Mouse (Mus musculus): ENCODE measurements around the gene 4930438A08Rik. TPM values are rescaled to one million over a fixed set of nuclear protein-coding genes. Genes with fewer than 3 reads are reported as not detected.

4930438A08Rik gene
- polyA plus RNA-seq, 1 experiment from 2014 or later: not detected

- Histone ChIP-seq H3K9me3 (no peaks in the 10 kb centered on the region), H3K4me1 (peaks cover 3% of the 10 kb centered on the region; the same call in 1 of the 2 replicates), H3K36me3 (peaks cover 67% of the 10 kb centered on the region), H3K4me3 (no peak overlapping the region), H3K27ac (no peak overlapping the region), H3K27me3 (ENCODE audit: insufficient read depth, poor library complexity, severe bottlenecking) (no peaks in the 10 kb centered on the region)
- 78% methylated on average over 17 of the region's 17 CpGs for WGBS
- no peak for DNase-seq (ENCODE audit: low spot score)
Measured at GRCm38 (mm10) chr11:58316344-58316743, 41.7 kb downstream of the 4930438A08Rik start.

GRCm38 (mm10) chr11:58316768-58317390 is 42.3 kb downstream of the 4930438A08Rik start:
- Histone ChIP-seq H3K9me3 (no peaks in the 10 kb centered on the region), H3K27me3 (ENCODE audit: insufficient read depth, poor library complexity, severe bottlenecking) (no peaks in the 10 kb centered on the region), H3K27ac (no peak overlapping the region), H3K4me1 (peaks cover 7% of the 10 kb centered on the region; the same call in 1 of the 2 replicates), H3K36me3 (peaks cover 61% of the 10 kb centered on the region), H3K4me3 (no peak overlapping the region)
- 61% methylated on average over 28 of the region's 28 CpGs for WGBS
- no peak for DNase-seq (ENCODE audit: low spot score)

DNA sequence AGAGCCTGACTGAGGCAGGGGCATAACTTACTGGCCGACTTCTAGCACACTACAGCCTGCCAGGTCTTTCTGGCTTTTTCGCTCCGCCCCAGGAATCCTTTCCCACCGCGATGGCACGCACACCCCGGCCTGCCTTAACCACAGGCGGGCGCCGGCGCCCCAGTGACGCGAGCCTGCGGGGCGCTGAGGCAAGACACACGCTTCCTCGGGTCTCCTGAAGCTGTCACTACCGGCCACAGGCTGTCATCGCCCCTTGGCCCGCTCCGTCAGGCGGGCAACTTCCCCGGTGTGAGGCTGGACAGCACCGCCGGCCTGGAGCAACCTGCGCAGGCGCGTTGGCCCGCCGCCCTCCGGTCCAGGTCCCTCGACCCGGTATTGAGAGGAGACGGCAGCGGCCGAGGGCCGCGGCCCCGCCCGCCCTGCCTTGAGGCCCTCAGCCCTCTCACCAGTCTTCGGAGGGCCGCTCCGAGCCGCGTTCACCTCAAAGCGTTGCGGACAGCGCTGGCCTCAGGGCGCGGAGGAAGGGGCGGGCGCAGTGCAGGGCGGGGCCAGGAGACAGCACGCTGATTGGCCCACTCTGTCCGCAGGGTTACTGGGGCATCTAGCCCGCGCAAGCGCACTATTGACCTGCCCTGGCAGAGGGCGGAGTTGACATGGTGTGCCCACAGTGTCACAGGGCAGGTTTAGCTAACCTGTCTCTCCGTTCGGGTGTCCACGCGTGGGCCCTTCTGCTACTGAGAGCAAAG is 48.4 kb downstream of the 4930438A08Rik start:
- H3K4me1 ChIP-seq: peaks cover 18% of the 10 kb centered on the region
- DNase-seq (ENCODE audit: low spot score): peak; percentile 99
- WGBS: under 1% methylated on average over 63 of the region's 63 CpGs
- H3K9me3 ChIP-seq: no peaks in the 10 kb centered on the region
- no peaks in the 10 kb centered on the region for H3K27me3 ChIP-seq (ENCODE audit: insufficient read depth, poor library complexity, severe bottlenecking)
- peak overlapping the region; percentile 85 for H3K4me3 ChIP-seq
- H3K27ac ChIP-seq: peak overlapping the region; percentile 96
- peaks cover 42% of the 10 kb centered on the region for H3K36me3 ChIP-seq

DNA sequence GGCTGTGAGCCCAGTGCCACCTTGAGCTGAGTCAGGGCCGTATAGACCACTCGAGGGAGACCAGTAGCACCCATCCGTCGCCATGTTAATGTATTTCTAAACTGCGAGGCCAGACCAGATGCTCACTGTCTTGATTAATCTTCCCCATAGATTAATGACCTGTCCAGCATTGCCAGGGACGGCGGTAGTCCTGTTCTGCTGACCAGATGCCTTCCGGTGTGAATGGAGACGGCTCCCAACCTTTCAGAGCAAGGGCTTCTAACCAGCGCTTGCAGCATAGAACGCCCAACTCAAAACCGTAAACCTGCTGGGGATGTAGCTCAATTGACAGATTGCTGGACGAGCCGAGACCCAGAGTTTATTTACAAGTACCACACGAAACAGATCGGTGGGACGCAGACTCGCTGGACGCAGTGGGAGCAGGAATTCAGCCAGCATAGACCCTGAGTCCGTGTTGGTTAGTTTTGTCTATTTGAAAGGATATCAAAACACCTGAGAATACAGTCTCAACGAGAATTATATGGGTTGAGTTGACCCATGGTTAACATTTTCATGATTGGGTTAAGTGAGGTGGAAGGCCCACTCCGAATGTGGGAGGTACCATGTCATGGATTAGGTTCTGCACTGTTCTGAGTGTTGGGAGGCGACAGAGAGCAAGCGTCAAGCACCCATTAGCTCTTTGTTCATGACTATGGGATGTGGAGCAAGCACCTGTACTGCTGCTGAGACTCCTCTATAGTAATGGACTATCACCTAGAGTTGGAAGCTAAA is 49.2 kb downstream of the 4930438A08Rik start:
- DNase-seq (ENCODE audit: low spot score): no peak
- Histone ChIP-seq H3K27me3 (ENCODE audit: insufficient read depth, poor library complexity, severe bottlenecking) (no peaks in the 10 kb centered on the region), H3K4me1 (peaks cover 18% of the 10 kb centered on the region), H3K4me3 (peak overlapping the region; percentile 85), H3K9me3 (no peaks in the 10 kb centered on the region), H3K27ac (peak overlapping the region; percentile 96), H3K36me3 (peaks cover 35% of the 10 kb centered on the region)
- WGBS: 12% methylated on average over 24 of the region's 24 CpGs

GRCm38 (mm10) chr11:58324614-58325229 is 50.1 kb downstream of the 4930438A08Rik start:
- H3K9me3 ChIP-seq: no peaks in the 10 kb centered on the region
- no peak for DNase-seq (ENCODE audit: low spot score)
- peaks cover 27% of the 10 kb centered on the region for H3K4me1 ChIP-seq
- H3K36me3 ChIP-seq: peaks cover 25% of the 10 kb centered on the region
- WGBS: 75% methylated on average over 3 of the region's 3 CpGs
- H3K4me3 ChIP-seq: no peak overlapping the region
- no peaks in the 10 kb centered on the region for H3K27me3 ChIP-seq (ENCODE audit: insufficient read depth, poor library complexity, severe bottlenecking)
- H3K27ac ChIP-seq: no peak overlapping the region

DNA sequence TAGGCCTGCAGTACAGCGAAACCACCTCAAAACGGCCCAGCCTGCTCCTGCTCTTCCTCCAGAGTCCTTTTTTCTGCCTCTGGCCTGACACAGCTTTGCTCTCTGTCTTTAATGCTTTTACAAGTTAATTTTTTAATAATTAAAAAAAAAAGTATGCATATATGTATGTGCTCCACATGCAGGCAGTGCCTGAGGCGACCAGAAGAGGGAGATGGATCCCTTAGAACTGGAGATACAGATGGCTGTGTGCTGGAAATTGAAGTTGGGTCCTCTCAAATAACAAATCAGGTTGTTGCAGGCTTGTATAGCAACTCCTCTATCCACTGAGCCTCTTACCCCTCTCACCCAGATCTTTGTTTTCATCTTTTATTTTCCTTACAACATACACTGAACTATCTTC is 52.2 kb downstream of the 4930438A08Rik start:
- H3K27me3 ChIP-seq (ENCODE audit: insufficient read depth, poor library complexity, severe bottlenecking): no peaks in the 10 kb centered on the region
- DNase-seq (ENCODE audit: low spot score): no peak
- H3K4me3 ChIP-seq: no peak overlapping the region
- peaks cover 21% of the 10 kb centered on the region for H3K36me3 ChIP-seq
- peaks cover 33% of the 10 kb centered on the region for H3K4me1 ChIP-seq
- WGBS: 90% methylated on average over 3 of the region's 3 CpGs
- H3K27ac ChIP-seq: no peak overlapping the region
- no peaks in the 10 kb centered on the region for H3K9me3 ChIP-seq

DNA sequence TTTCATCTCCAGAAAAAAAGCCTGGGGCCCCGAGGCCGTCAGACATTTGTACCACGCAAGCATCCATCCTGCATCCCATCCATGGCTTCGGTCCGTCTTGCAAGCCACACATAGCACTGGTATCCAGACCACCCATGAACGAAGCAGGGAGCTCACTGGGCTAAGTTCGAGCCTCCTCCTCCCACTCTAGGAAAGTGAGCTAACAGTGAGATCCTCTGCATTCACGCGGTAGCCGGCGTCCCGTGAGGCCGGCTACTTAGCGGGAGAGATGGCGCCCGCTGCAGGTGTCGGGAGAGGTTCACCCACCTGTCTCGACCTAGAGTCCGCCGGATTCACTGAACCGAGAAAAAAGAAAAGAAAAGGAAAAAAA is 55.3 kb downstream of the 4930438A08Rik start:
- no peaks in the 10 kb centered on the region for H3K27me3 ChIP-seq (ENCODE audit: insufficient read depth, poor library complexity, severe bottlenecking)
- peak overlapping the region; percentile 91 for H3K4me3 ChIP-seq
- H3K9me3 ChIP-seq: no peaks in the 10 kb centered on the region
- DNase-seq (ENCODE audit: low spot score): no peak
- peak overlapping the region; percentile 94 for H3K27ac ChIP-seq
- under 1% methylated on average over 21 of the region's 21 CpGs for WGBS
- H3K4me1 ChIP-seq: peaks cover 36% of the 10 kb centered on the region
- H3K36me3 ChIP-seq: peaks cover 40% of the 10 kb centered on the region

- Histone ChIP-seq H3K36me3 (peaks cover 41% of the 10 kb centered on the region), H3K27ac (peak within 1 kb of the TSS; percentile 94), H3K27me3 (ENCODE audit: insufficient read depth, poor library complexity, severe bottlenecking) (no peaks in the 10 kb centered on the region), H3K9me3 (no peaks in the 10 kb centered on the region), H3K4me3 (peak within 1 kb of the TSS; percentile 91), H3K4me1 (peaks cover 37% of the 10 kb centered on the region)
- peak; percentile 97 for DNase-seq (ENCODE audit: low spot score)
- under 1% methylated on average over 52 of the region's 52 CpGs for WGBS
Measured at GRCm38 (mm10) chr11:58330276-58331148, 55.9 kb downstream of the 4930438A08Rik start, which contains the start of the genes Zfp672 and Sh3bp5l. TSS of gene Zfp672 (minus strand) at chr11:58330339. TSS of gene Sh3bp5l (plus strand) at chr11:58330724.

GRCm38 (mm10) chr11:58331149-58331495 is 56.5 kb downstream of the 4930438A08Rik start:
- DNase-seq (ENCODE audit: low spot score): no peak
- H3K36me3 ChIP-seq: peaks cover 45% of the 10 kb centered on the region
- H3K27ac ChIP-seq: peak overlapping the region; percentile 94
- peaks cover 37% of the 10 kb centered on the region for H3K4me1 ChIP-seq
- no peaks in the 10 kb centered on the region for H3K27me3 ChIP-seq (ENCODE audit: insufficient read depth, poor library complexity, severe bottlenecking)
- peak overlapping the region; percentile 91 for H3K4me3 ChIP-seq
- no peaks in the 10 kb centered on the region for H3K9me3 ChIP-seq
- 14% methylated on average over 10 of the region's 10 CpGs for WGBS

DNA sequence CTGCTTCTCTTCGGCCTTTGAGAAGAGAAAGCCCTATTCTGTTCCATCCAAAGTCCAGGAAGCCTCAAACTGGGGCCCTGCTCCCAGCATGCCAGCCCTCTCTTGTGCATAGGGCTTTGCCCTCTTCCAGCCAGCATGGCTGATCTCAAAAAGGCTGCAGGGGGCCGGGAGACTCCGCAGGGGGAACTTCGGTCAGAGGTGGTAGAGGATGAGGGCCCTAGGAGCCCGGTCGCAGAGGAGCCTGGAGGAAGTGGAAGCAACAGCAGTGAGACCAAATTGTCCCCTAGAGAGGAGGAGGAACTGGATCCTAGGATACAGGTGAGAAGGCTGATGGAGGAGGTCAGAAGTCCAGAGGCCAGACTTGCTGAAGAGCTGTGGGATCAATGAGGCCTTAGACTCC is 56.9 kb downstream of the 4930438A08Rik start:
- 87% methylated on average over 6 of the region's 6 CpGs for WGBS
- Histone ChIP-seq H3K36me3 (peaks cover 46% of the 10 kb centered on the region), H3K4me1 (peaks cover 37% of the 10 kb centered on the region), H3K9me3 (no peaks in the 10 kb centered on the region), H3K27me3 (ENCODE audit: insufficient read depth, poor library complexity, severe bottlenecking) (no peaks in the 10 kb centered on the region), H3K4me3 (peak overlapping the region; percentile 91), H3K27ac (peak overlapping the region; percentile 94; the same call in 1 of the 2 replicates)
- no peak for DNase-seq (ENCODE audit: low spot score)

DNA sequence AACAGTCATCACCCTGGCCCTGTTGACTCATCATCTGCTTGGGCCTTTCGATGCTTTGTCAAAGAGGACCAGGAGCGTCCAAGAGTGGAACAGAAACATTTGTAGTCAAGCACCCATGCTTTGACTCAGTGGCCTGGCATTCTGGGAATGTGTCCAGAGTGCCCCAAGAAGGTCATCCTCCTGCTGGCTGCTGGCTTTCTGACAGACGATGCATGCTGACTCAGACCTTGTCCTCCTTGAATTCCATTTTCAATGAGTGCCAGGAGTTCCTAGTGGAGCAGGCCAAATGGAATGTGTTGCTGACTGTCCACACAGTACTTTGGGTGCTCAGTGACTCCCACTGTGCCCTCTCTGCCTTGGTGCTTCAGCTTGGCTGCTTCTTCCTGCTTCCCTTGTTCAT is 60.1 kb downstream of the 4930438A08Rik start:
- no peak for DNase-seq (ENCODE audit: low spot score)
- Histone ChIP-seq H3K27ac (peak overlapping the region; percentile 16; the same call in 1 of the 2 replicates), H3K36me3 (peaks cover 59% of the 10 kb centered on the region), H3K9me3 (no peaks in the 10 kb centered on the region), H3K4me3 (no peak overlapping the region), H3K4me1 (peaks cover 29% of the 10 kb centered on the region), H3K27me3 (ENCODE audit: insufficient read depth, poor library complexity, severe bottlenecking) (no peaks in the 10 kb centered on the region)
- 49% methylated on average over 3 of the region's 3 CpGs for WGBS
